Mouse (Mus musculus): ENCODE data around the gene Map3k7. TPM values are rescaled to one million over a fixed set of nuclear protein-coding genes. Genes with fewer than 3 reads are reported as not detected.
"Not testable (repeated sequence)": the region's sequence is repeated elsewhere in the genome, so short reads cannot be mapped to it uniquely, and the experiment has no call there.

Map3k7 gene
- polyA plus RNA-seq, 2 experiments: 11.8 to 13.3 TPM

DNA sequence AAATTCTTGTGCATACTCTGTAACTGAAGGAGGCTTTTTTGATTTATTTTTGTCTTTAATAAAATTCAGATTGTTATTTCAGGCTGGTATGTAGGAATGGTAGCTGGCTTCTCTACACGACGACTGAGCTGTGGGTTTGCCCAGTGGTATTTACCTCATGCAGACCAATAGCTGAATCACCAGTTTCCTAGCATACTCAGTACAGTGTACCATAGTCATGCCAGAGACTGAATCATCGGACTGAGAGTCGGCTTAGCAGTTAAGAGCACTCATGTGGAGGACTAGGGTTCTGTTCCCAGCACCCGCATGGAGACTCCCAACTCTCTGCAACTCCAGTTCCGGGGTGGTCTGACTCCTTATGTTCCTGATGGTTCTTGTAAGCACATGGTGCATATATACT is 58.4 kb downstream of the Map3k7 start:
- H3K27me3 ChIP-seq (ENCODE audit: control insufficient read depth, insufficient read depth, low read length): no peaks in the 10 kb centered on the region
- no peak overlapping the region for H3K4me3 ChIP-seq (ENCODE audit: insufficient read depth in 1 of 2, low read depth in 2 of 2, low read length in 2 of 2)
- no peaks in the 10 kb centered on the region for H3K9me3 ChIP-seq (ENCODE audit: control insufficient read depth, low read length)
- DNase-seq (ENCODE audit: low read depth in 3 of 3, low spot score in 3 of 3): no peak
- TF ChIP-seq CTCF (IDR thresholded peaks at IDR 0.05; ENCODE audit: low read depth): no peak
- TF ChIP-seq EP300 (IDR thresholded peaks at IDR 0.05; ENCODE audit: low read depth): no peak
- peaks cover 7% of the 10 kb centered on the region for H3K36me3 ChIP-seq (replicated peaks; ENCODE audit: control insufficient read depth, insufficient read depth, low read depth)
- no peaks in the 10 kb centered on the region for H3K4me1 ChIP-seq (replicated peaks; ENCODE audit: control insufficient read depth in 2 of 2, insufficient read depth in 2 of 2, low read length in 1 of 2)
- no peak for ATAC-seq (ENCODE audit: insufficient read depth)
- no peak overlapping the region for H3K9ac ChIP-seq (replicated peaks)
- 92% methylated on average over 6 of the region's 6 CpGs for WGBS (ENCODE audit: insufficient replicate concordance)
- no peak overlapping the region for H3K4me2 ChIP-seq (ENCODE audit: low read depth)
- H3K27ac ChIP-seq: no peak overlapping the region

GRCm38 (mm10) chr4:32024170-32024569 is 60.3 kb downstream of the Map3k7 start:
- H3K27ac ChIP-seq; H3K4me1 ChIP-seq (replicated peaks; ENCODE audit: control insufficient read depth in 2 of 2, insufficient read depth in 2 of 2, low read length in 1 of 2); H3K4me2 ChIP-seq (ENCODE audit: low read depth); H3K27me3 ChIP-seq (ENCODE audit: control insufficient read depth, insufficient read depth, low read length); H3K9me3 ChIP-seq (ENCODE audit: control insufficient read depth, low read length); H3K9ac ChIP-seq (replicated peaks); H3K36me3 ChIP-seq (replicated peaks; ENCODE audit: control insufficient read depth, insufficient read depth, low read depth); ATAC-seq (ENCODE audit: insufficient read depth); H3K4me3 ChIP-seq (ENCODE audit: insufficient read depth in 1 of 2, low read depth in 2 of 2, low read length in 2 of 2); DNase-seq (ENCODE audit: low read depth in 3 of 3, low spot score in 3 of 3): not testable (repeated sequence)
- 70% methylated on average over 2 of the region's 2 CpGs for WGBS (ENCODE audit: insufficient replicate concordance)

DNA sequence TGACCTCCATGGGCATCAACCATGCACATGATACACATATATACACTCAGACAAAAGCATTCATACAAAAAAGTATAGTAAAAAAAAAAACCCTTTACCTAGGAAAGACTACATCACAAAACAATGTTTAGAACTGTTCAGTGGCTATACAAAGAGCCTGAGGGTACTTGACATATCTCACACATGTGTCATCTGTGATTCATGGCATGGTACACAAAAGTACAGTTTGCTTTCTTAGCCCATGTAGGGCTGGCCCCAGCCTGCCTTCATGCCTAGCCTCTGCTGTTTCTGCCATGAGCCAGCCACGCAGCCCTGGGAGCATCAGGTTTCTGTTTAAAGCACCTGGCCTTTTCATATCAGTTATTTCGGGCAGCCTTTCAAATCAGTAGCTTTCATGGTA is 61.2 kb downstream of the Map3k7 start:
- no peak for TF ChIP-seq CTCF (IDR thresholded peaks at IDR 0.05; ENCODE audit: low read depth)
- TF ChIP-seq EP300 (IDR thresholded peaks at IDR 0.05; ENCODE audit: low read depth): no peak
- Histone ChIP-seq H3K9ac (replicated peaks) (no peak overlapping the region), H3K4me1 (replicated peaks; ENCODE audit: control insufficient read depth in 2 of 2, insufficient read depth in 2 of 2, low read length in 1 of 2) (no peaks in the 10 kb centered on the region), H3K36me3 (replicated peaks; ENCODE audit: control insufficient read depth, insufficient read depth, low read depth) (peaks cover under 1% of the 10 kb centered on the region), H3K9me3 (ENCODE audit: control insufficient read depth, low read length) (no peaks in the 10 kb centered on the region), H3K4me2 (ENCODE audit: low read depth) (no peak overlapping the region), H3K27ac (no peak overlapping the region), H3K4me3 (ENCODE audit: insufficient read depth in 1 of 2, low read depth in 2 of 2, low read length in 2 of 2) (no peak overlapping the region), H3K27me3 (ENCODE audit: control insufficient read depth, insufficient read depth, low read length) (no peaks in the 10 kb centered on the region)
- WGBS (ENCODE audit: insufficient replicate concordance): 70% methylated on average over 2 of the region's 2 CpGs
- DNase-seq (ENCODE audit: low read depth in 3 of 3, low spot score in 3 of 3) (no peak), ATAC-seq (ENCODE audit: insufficient read depth) (no peak)

DNA sequence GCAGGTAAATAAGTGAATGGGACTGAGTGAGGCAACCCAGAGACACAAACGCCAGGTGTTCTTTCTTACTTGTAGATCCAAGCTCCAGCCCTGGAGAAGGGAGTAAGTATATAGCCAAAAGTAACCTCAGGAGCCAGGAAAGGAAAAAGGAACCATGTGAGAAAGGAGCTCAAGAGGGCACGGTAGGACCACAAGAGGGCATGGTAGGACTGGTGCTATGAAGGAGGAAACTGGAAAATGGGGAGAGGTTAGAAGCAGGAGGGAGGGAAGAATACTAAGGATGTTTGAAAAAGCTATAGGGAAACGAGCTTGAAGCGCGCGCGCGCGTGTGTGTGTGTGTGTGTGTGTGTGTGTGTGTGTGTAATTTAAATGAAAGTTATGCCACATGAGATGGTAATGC is 63.2 kb downstream of the Map3k7 start:
- Histone ChIP-seq H3K27me3 (ENCODE audit: control insufficient read depth, insufficient read depth, low read length) (no peaks in the 10 kb centered on the region), H3K9me3 (ENCODE audit: control insufficient read depth, low read length) (no peaks in the 10 kb centered on the region), H3K9ac (replicated peaks) (no peak overlapping the region), H3K4me1 (replicated peaks; ENCODE audit: control insufficient read depth in 2 of 2, insufficient read depth in 2 of 2, low read length in 1 of 2) (no peaks in the 10 kb centered on the region), H3K36me3 (replicated peaks; ENCODE audit: control insufficient read depth, insufficient read depth, low read depth) (no peaks in the 10 kb centered on the region; the same call in 1 of the 2 replicates), H3K4me3 (ENCODE audit: insufficient read depth in 1 of 2, low read depth in 2 of 2, low read length in 2 of 2) (no peak overlapping the region), H3K4me2 (ENCODE audit: low read depth) (no peak overlapping the region), H3K27ac (no peak overlapping the region)
- no peak for ATAC-seq (ENCODE audit: insufficient read depth)
- no peak for TF ChIP-seq CTCF (IDR thresholded peaks at IDR 0.05; ENCODE audit: low read depth)
- no peak for TF ChIP-seq EP300 (IDR thresholded peaks at IDR 0.05; ENCODE audit: low read depth)
- WGBS (ENCODE audit: insufficient replicate concordance): 86% methylated on average over 9 of the region's 9 CpGs
- DNase-seq (ENCODE audit: low read depth in 3 of 3, low spot score in 3 of 3): no peak

DNA sequence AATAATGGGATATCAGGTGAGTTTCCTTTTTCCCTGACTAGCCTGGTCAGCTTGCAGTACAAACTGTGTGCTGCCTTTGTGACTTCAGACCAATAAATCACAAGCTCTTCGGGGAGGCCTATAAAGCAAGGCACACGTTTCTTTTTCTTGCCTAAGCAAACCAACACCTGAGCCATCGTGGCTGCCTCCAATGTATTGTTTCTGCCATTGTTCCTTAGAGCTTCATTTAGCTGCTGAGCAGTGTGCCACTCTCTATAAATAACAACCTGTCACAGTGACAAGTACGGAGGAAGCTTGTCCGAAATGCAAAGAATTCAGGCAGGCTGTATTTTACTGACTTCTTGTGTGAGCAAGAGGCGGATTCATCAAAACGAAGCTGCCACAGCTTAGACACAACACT is 73.4 kb downstream of the Map3k7 start:
- no peak overlapping the region for H3K4me3 ChIP-seq (ENCODE audit: insufficient read depth in 1 of 2, low read depth in 2 of 2, low read length in 2 of 2)
- H3K4me1 ChIP-seq (replicated peaks; ENCODE audit: control insufficient read depth in 2 of 2, insufficient read depth in 2 of 2, low read length in 1 of 2): no peaks in the 10 kb centered on the region
- no peak overlapping the region for H3K27ac ChIP-seq
- ATAC-seq (ENCODE audit: insufficient read depth) (no peak), DNase-seq (ENCODE audit: low read depth in 3 of 3, low spot score in 3 of 3) (no peak)
- H3K9ac ChIP-seq (replicated peaks): no peak overlapping the region
- 59% methylated on average over 7 of the region's 7 CpGs for WGBS (ENCODE audit: insufficient replicate concordance)
- H3K4me2 ChIP-seq (ENCODE audit: low read depth): no peak overlapping the region
- no peaks in the 10 kb centered on the region for H3K27me3 ChIP-seq (ENCODE audit: control insufficient read depth, insufficient read depth, low read length)
- TF ChIP-seq EP300 (IDR thresholded peaks at IDR 0.05; ENCODE audit: low read depth) (no peak), CTCF (IDR thresholded peaks at IDR 0.05; ENCODE audit: low read depth) (no peak)
- H3K9me3 ChIP-seq (ENCODE audit: control insufficient read depth, low read length): no peaks in the 10 kb centered on the region
- H3K36me3 ChIP-seq (replicated peaks; ENCODE audit: control insufficient read depth, insufficient read depth, low read depth): no peaks in the 10 kb centered on the region

All from liver, embryonic 14.5 days (tissue).